Mouse (Mus musculus) ES-Bruce4 (cell line): ENCODE results near the gene Patz1.

Source experiments
- CTCF ChIP-seq: IDR thresholded peaks from one replicate; pipeline ENCODE4 v1.8.1; 2011; ENCODE audit warnings: low read depth, low read length
- EP300 ChIP-seq: IDR thresholded peaks from 2 replicates; pipeline ENCODE4 v1.6.1; 2011; ENCODE audit warnings: low read depth, low read length; ENCODE audit not compliant: insufficient read depth

DNA sequence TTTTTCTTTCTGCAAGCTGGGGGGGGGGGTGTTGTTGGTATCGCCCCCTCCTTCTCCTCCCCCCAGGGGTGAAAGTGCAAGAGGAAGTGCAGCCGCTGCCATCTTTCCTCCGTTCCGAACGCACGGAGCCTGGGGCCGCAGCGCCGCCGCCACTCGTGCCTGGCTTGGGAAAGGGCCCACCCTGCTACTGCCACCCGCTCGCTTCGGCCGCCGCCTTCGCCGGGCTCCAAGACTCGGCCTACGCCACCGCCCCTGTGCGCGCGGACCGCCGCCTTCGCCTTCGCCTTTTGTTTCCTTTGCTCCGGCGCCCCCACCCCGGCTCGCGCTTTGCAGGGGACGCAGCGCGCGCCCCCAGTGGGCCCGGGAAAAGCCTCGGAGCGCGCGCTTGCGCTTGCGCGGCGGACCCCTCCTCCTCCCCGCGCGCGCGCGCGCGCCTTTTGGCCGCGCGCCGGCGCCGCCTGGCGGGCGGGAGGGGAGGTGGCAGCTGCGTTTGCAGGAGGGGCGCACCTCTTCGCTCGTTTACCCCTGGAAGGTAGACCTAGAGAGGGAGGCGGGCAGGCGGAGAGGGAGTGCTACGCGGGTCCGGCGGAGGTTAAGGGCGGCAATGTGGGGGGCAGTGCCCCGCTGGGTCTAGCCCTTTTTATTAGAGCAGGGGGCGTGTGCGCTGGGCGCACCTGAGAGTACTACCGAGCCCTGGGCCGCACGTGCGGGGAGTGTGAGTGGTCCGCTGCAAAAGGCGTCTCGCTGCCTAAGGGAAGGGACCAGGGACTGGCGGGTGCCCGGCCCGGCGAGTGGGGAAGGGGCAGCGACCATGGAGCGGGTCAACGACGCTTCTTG, 1.3 kb downstream of the Patz1 start:
- TF ChIP-seq CTCF (peak; percentile 54), EP300 (no peak)
